Mouse (Mus musculus) heart, adult 18-20 months (tissue): Measurements from ENCODE around the gene Dolpp1. TPM values are rescaled to one million over a fixed set of nuclear protein-coding genes. Genes with fewer than 3 reads are reported as not detected.

ENCODE experiments used
- DNase-seq, 2 experiments: peaks; one replicate each; pipeline ENCODE4 v3.0.0; 2021 to 2022; ENCODE audit warnings: mixed read lengths in 1 of 2
- long read RNA-seq, 2 experiments: library from polyadenylated mRNA; stranded (forward); transcript quantifications; one replicate each; pipeline ENCODE4 v2.0.0; 2021
- total RNA-seq, 2 experiments: library from RNA; stranded (reverse); gene quantifications; 2 replicates each; pipeline ENCODE4 v1.2.3; 2021

The Dolpp1 gene
- 1 to 10 TPM; 6.4 to 7.8 TPM for total RNA-seq
- long read RNA-seq, experiment 1, partial matches to known transcripts: 0 of 7 reads
- long read RNA-seq, experiment 1, other reads (novel, unspliced or antisense): 3 of 7 reads
- long read RNA-seq, experiment 2, partial matches to known transcripts: 0 of 3 reads
- long read RNA-seq, experiment 2, other reads (novel, unspliced or antisense): 0 of 3 reads

GRCm38 (mm10) chr2:30392114-30392576 is at the start of gene Dolpp1:
Gene Dolpp1 (plus strand): TSS chr2:30392254.
- peak; percentile 94 to 98 for DNase-seq

GRCm38 (mm10) chr2:30342544-30342943 is 49.5 kb upstream of the Dolpp1 start:
- no peak for DNase-seq

- DNase-seq: peak; percentile 63 to 65
Measured at GRCm38 (mm10) chr2:30343601-30344137, 48.4 kb upstream of the Dolpp1 start.

GRCm38 (mm10) chr2:30345971-30346676 is 45.9 kb upstream of the Dolpp1 start:
- no peak for DNase-seq

- DNase-seq: no peak
Measured at GRCm38 (mm10) chr2:30349196-30349595, 42.9 kb upstream of the Dolpp1 start.

GRCm38 (mm10) chr2:30351149-30351548 is 40.9 kb upstream of the Dolpp1 start:
- peak; percentile 29 to 57 for DNase-seq

GRCm38 (mm10) chr2:30355861-30356260 is 36.2 kb upstream of the Dolpp1 start:
- no peak for DNase-seq

- DNase-seq: no peak
Measured at GRCm38 (mm10) chr2:30356266-30356665, 35.8 kb upstream of the Dolpp1 start.

- no peak for DNase-seq
Measured at GRCm38 (mm10) chr2:30356906-30357305, 35.1 kb upstream of the Dolpp1 start.

GRCm38 (mm10) chr2:30357552-30358510 is 34.2 kb upstream of the Dolpp1 start:
- peak; percentile 43 to 56 for DNase-seq

- peak; percentile 86 to 87 for DNase-seq
Measured at GRCm38 (mm10) chr2:30358533-30359531, 33.2 kb upstream of the Dolpp1 start, which contains the start of gene Sh3glb2. Gene Sh3glb2 (minus strand): TSS chr2:30359337.

GRCm38 (mm10) chr2:30360626-30361025 is 31.4 kb upstream of the Dolpp1 start:
- no peak for DNase-seq

GRCm38 (mm10) chr2:30362865-30363264 is 29.2 kb upstream of the Dolpp1 start:
- no peak for DNase-seq

GRCm38 (mm10) chr2:30363773-30364650 is 28.0 kb upstream of the Dolpp1 start, which contains the start of gene Miga2:
Gene Miga2 (plus strand): TSS chr2:30364233.
- peak; percentile 99 to 100 for DNase-seq

- peak in 1 of 2 experiments; percentile 36 for DNase-seq
Measured at GRCm38 (mm10) chr2:30365281-30366069, 26.6 kb upstream of the Dolpp1 start.

GRCm38 (mm10) chr2:30366203-30366602 is 25.9 kb upstream of the Dolpp1 start:
- DNase-seq: peak; percentile 54 to 61

- no peak for DNase-seq
Measured at GRCm38 (mm10) chr2:30371544-30371943, 20.5 kb upstream of the Dolpp1 start.

- DNase-seq: no peak
Measured at GRCm38 (mm10) chr2:30372726-30373125, 19.3 kb upstream of the Dolpp1 start.

GRCm38 (mm10) chr2:30375893-30376292 is 16.2 kb upstream of the Dolpp1 start:
- DNase-seq: no peak
